Mouse (Mus musculus) neutrophil, adult 5-6 weeks (primary cell): ENCODE data around the gene Galnt6. TPM values are rescaled to one million over a fixed set of nuclear protein-coding genes. Genes with fewer than 3 reads are reported as not detected.
A peak's percentile ranks its signal among the peaks of the same experiment; 100 is the strongest.
"Not testable (repeated sequence)": the region's sequence is repeated elsewhere in the genome, so short reads cannot be mapped to it uniquely, and the experiment has no call there.

Experiments
- ATAC-seq: fragments of 151-379, 151-347 bp; 2 replicates; pipeline ENCODE4 v1.8.0; 2017; ENCODE audit warnings: mild to moderate bottlenecking, moderate TSS enrichment; ENCODE audit not compliant: insufficient number of reproducible peaks, poor library complexity, low FRiP score, severe bottlenecking; ENCODE audit errors: extremely low read depth
- total RNA-seq: library from RNA; stranded (forward); fragments of 200-1000 nt; gene quantifications from 2 replicates; pipeline ENCODE4 v1.2.3, GENCODE M21; 2017

The Galnt6 gene
- 32.4 and 33.1 TPM in 2 replicates for total RNA-seq

DNA sequence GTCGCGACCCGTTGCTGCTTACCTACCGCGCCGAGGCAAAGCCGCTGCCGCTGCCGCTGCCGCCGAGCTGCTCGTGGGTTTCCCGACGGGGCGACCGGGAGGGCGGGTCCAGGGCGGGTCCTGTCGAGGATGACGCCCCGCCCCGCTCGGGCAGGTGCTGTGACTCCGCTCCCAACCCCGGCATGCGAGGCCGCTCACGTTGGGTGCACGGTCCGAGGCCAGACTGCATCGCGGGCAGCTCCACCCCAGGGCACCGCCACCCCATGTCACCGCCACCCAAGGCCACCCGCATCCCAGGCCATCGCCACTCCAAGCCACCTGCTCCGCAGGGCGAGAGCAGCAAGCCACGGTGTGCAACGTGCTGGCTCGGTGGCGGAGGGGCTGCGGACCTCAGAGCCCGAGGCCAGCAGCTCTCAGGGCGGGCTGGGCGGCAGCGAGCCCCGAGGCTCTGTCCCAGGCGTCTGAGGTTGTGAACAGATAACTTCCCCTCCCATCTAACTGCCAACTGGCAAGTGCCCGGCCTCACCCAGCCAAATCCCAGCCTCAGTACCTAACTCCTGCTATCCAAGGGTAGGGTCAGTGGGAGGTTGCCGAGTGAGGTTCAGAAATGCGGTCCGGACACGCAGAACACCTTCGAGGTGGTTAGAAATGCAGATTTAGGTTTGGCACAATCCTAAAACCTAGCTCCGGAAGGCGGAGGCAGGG is at the start of gene Galnt6:
TSS of gene Galnt6 (minus strand) at position 96 of the 705 bp plus-strand sequence.
- ATAC-seq = peak; percentile 34

GRCm38 (mm10) chr15:100777020-100778016 is 48.1 kb upstream of the Galnt6 start:
- no peak for ATAC-seq

- no peak for ATAC-seq
Observed at GRCm38 (mm10) chr15:100776424-100776823, 47.2 kb upstream of the Galnt6 start.

DNA sequence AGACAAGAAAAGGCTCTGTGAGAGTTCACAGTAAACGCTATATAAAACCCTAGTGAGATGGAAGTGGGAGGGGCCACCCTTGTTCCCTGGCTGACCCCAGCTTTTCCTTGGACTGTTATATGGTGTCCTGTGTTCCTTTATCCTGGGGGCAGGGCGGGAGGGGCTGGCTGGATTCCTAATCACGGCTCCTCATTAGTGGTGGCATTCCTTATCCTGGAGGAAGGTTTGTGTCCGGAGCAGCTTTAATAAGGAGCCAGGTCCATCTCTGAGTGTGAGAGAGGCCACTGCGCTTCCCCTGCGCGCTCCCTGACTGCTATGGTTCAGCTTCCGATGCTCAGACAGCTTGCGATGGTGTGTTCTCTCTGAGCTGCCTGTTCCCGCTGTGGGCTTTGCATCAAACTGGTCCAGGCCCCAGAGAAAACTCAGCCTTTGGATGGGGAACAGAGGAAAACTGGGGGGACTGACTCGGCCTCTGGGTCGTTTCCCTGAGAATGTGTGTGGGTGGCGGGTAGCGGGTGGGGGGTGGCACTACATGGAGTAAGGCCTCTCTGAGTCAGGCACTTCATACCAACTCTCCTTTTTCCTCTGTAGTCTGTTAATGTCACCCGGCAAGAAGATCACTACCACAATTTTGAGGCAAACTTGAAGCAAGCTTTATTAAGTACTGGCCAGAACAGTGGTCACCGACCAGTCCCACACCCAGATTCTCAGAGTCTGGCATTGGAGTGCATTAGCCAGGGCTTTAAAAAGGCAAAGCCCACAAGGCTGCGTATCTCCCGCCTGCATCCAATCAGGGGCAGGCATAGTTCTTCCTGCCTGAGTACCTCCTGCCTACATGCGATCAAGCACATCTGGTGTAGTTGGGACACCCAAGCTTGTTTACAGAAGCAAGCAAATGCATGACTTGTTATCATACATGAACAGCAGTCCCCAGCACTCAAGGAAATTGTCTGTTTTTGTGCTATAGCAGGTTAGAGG is 46.3 kb upstream of the Galnt6 start:
- no peak for ATAC-seq

GRCm38 (mm10) chr15:100773859-100774258 is 44.7 kb upstream of the Galnt6 start:
- ATAC-seq = not testable (repeated sequence)

GRCm38 (mm10) chr15:100772685-100773084 is 43.5 kb upstream of the Galnt6 start:
- no peak for ATAC-seq

DNA sequence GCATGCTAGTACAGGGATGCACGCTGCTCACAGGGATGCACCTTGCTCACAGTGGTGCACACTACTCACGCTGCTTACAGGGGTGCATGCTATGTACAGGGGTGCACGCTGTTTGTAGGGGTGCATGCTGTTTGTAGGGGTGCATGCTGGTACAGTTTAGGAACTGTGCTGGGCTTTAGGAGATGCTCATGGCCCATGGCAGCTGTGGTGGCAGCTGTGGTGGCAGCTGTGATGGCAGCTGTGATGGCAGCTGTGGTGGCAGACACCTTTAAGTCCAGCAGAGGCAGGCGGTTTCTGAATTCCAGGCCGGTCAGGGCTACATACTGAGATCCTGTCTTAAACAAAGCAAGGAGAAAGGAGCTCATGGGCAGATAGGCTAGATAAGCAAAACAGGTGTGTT is 41.2 kb upstream of the Galnt6 start:
- ATAC-seq = no peak

GRCm38 (mm10) chr15:100769023-100769422 is 39.8 kb upstream of the Galnt6 start:
- ATAC-seq = not testable (repeated sequence)

- no peak for ATAC-seq
Observed at GRCm38 (mm10) chr15:100767851-100768250, 38.7 kb upstream of the Galnt6 start.

DNA sequence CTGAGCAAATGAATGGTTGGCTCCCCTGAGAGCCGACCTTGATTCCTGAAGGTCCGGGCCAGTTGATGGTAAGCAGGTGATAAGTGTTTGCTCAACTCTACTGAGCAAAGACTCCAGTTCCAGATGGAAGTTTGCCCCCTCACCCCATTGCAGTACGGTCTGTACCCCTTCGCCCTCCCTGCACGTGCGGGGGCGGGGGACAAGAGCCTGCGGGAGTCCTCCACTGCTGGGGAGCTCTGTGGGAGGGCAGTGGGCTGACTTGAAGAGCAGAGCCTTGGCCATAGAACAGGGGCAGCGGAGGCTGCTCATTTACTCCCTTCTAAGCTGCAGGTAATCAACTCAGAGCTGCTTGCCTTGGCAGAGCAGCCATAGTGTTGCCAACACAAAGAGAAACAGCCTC is 37.6 kb upstream of the Galnt6 start:
- ATAC-seq = no peak

GRCm38 (mm10) chr15:100764163-100764951 is 35.2 kb upstream of the Galnt6 start:
- no peak for ATAC-seq

DNA sequence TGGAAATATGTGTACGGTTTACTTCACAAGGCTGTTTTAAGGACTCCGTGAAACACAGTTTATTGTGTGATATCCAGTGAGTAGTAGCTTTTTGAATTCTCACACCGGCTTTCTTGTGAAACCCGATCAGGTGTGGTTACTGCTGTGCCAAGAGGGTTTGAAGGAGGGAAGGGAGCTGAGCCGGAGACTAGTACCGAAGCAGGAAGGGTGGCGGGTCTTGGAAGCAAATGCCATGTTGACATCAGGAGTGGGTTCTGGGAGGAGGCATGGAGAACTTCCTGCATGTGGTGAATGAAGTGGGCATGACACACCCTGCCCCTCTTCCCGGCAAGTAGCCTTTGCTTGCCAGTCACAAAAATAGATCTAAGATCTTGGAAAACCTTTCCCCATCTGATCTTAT is 33.5 kb upstream of the Galnt6 start:
- ATAC-seq = no peak

GRCm38 (mm10) chr15:100761419-100762185 is 32.4 kb upstream of the Galnt6 start, which contains the start of gene Slc4a8:
Gene Slc4a8 (plus strand): TSS chr15:100761747.
- peak; percentile 76 for ATAC-seq

GRCm38 (mm10) chr15:100761036-100761418 is 31.9 kb upstream of the Galnt6 start:
- peak; percentile 31; the same call in 1 of the 2 replicates for ATAC-seq

- ATAC-seq = no peak
Observed at GRCm38 (mm10) chr15:100759286-100759685, 30.1 kb upstream of the Galnt6 start.

GRCm38 (mm10) chr15:100757527-100757978 is 28.4 kb upstream of the Galnt6 start:
- peak; percentile 61 for ATAC-seq
